Mouse (Mus musculus): ENCODE measurements at regions not wholly inside any gene's neighbourhood (a gene's known extent, or its start where the extent isn't known, plus 50 kb on each side); places are given as distances from the start of the nearest gene placed in this dataset.

GRCm38 (mm10) chr4:101333036-101333435 is 68.0 kb upstream of the Jak1 start:
- H3K4me1 ChIP-seq (replicated peaks; ENCODE audit: control insufficient read depth, insufficient read depth, low read length), result peaks cover 15% of the 10 kb centered on the region
- H3K9me3 ChIP-seq (ENCODE audit: control insufficient read depth, low read length), result no peaks in the 10 kb centered on the region
- H3K4me3 ChIP-seq (ENCODE audit: low read length), result no peak overlapping the region
- WGBS, result 42% methylated on average over 3 of the region's 3 CpGs
- no peaks in the 10 kb centered on the region for H3K27me3 ChIP-seq (ENCODE audit: control insufficient read depth, insufficient read depth, low read depth, low read length)
- no peak overlapping the region for H3K9ac ChIP-seq (ENCODE audit: low read length)
- ATAC-seq (ENCODE audit: low read depth), result peak; percentile 51; the same call in 1 of the 2 replicates
- H3K4me2 ChIP-seq (ENCODE audit: low read depth, low read length), result no peak overlapping the region
- no peak overlapping the region for H3K27ac ChIP-seq (ENCODE audit: low read length)
- no peaks in the 10 kb centered on the region for H3K36me3 ChIP-seq (ENCODE audit: control insufficient read depth, insufficient read depth, low read length)

DNA sequence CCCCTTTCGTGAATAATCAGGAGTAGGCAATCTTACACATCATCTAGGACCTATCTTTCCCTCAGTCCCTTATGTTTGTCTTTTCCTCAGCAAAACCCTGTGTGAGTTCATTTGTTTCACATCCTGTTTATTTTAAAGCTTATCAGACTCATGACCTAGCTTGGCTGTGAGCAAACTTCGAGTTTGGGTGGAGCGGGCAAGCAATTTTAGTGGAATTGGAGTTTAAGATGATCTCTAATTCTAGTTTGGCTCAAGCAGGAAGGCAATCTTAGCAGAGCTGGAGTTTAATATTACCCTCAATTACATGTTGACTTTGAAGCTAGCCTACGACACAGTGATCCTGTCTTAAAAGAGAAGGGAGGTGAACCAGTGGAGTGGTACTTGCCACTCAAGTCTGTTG is 66.1 kb upstream of the Jak1 start:
- Histone ChIP-seq H3K9ac (ENCODE audit: low read length) (no peak overlapping the region), H3K4me1 (replicated peaks; ENCODE audit: control insufficient read depth, insufficient read depth, low read length) (peaks cover 11% of the 10 kb centered on the region; the same call in 1 of the 2 replicates), H3K27me3 (ENCODE audit: control insufficient read depth, insufficient read depth, low read depth, low read length) (no peaks in the 10 kb centered on the region), H3K27ac (ENCODE audit: low read length) (no peak overlapping the region), H3K4me2 (ENCODE audit: low read depth, low read length) (no peak overlapping the region), H3K4me3 (ENCODE audit: low read length) (no peak overlapping the region), H3K36me3 (ENCODE audit: control insufficient read depth, insufficient read depth, low read length) (no peaks in the 10 kb centered on the region), H3K9me3 (ENCODE audit: control insufficient read depth, low read length) (no peaks in the 10 kb centered on the region)
- 0 out of 2 replicates have a peak, but pooled peaks have one; percentile 41 for ATAC-seq (ENCODE audit: low read depth)
- 33% methylated on average over 4 of the region's 4 CpGs for whole genome bisulfite sequencing

- no peak overlapping the region for H3K9ac ChIP-seq (ENCODE audit: low read length)
- H3K9me3 ChIP-seq (ENCODE audit: control insufficient read depth, low read length), result no peaks in the 10 kb centered on the region
- no peak overlapping the region for H3K4me3 ChIP-seq (ENCODE audit: low read length)
- no peak for ATAC-seq (ENCODE audit: low read depth)
- 77% methylated on average over 7 of the region's 7 CpGs for WGBS
- H3K36me3 ChIP-seq (ENCODE audit: control insufficient read depth, insufficient read depth, low read length), result no peaks in the 10 kb centered on the region
- no peak overlapping the region for H3K27ac ChIP-seq (ENCODE audit: low read length)
- no peak overlapping the region for H3K4me2 ChIP-seq (ENCODE audit: low read depth, low read length)
- H3K27me3 ChIP-seq (ENCODE audit: control insufficient read depth, insufficient read depth, low read depth, low read length), result no peaks in the 10 kb centered on the region
- peaks cover 11% of the 10 kb centered on the region; the same call in 1 of the 2 replicates for H3K4me1 ChIP-seq (replicated peaks; ENCODE audit: control insufficient read depth, insufficient read depth, low read length)
Observed at GRCm38 (mm10) chr4:101329060-101329459, 64.0 kb upstream of the Jak1 start.

GRCm38 (mm10) chr4:101326067-101326466 is 61.0 kb upstream of the Jak1 start:
- peaks cover 3% of the 10 kb centered on the region; the same call in 1 of the 2 replicates for H3K4me1 ChIP-seq (replicated peaks; ENCODE audit: control insufficient read depth, insufficient read depth, low read length)
- H3K9me3 ChIP-seq (ENCODE audit: control insufficient read depth, low read length), result no peaks in the 10 kb centered on the region
- no peaks in the 10 kb centered on the region for H3K27me3 ChIP-seq (ENCODE audit: control insufficient read depth, insufficient read depth, low read depth, low read length)
- no peak overlapping the region for H3K9ac ChIP-seq (ENCODE audit: low read length)
- no peak overlapping the region for H3K27ac ChIP-seq (ENCODE audit: low read length)
- no peak for ATAC-seq (ENCODE audit: low read depth)
- H3K36me3 ChIP-seq (ENCODE audit: control insufficient read depth, insufficient read depth, low read length), result no peaks in the 10 kb centered on the region
- no peak overlapping the region for H3K4me2 ChIP-seq (ENCODE audit: low read depth, low read length)
- no peak overlapping the region for H3K4me3 ChIP-seq (ENCODE audit: low read length)
- WGBS, result 79% methylated on average over 3 of the region's 3 CpGs

DNA sequence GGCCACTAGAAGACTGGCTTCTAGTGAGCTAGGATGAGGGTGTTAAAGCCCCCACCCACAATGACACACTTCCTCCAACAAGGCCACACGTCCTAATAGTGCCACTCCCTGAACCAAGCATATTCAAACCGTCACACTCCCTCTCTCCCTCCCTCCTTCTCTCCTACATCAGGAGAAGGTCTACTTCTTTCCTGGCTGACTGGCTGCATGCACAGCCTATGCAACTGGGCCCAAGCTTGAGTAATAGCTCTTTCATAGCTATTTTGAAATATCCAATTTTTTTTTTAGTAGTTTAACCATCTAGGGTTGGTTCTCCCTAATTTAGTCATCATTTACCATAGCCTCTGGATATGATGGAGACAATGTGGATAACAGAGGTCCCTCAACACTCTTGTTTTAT is 56.6 kb upstream of the Jak1 start:
- H3K4me2 ChIP-seq (ENCODE audit: low read depth, low read length), result no peak overlapping the region
- H3K4me1 ChIP-seq (replicated peaks; ENCODE audit: control insufficient read depth, insufficient read depth, low read length), result no peaks in the 10 kb centered on the region
- no peaks in the 10 kb centered on the region for H3K9me3 ChIP-seq (ENCODE audit: control insufficient read depth, low read length)
- 56% methylated on average over 2 of the region's 2 CpGs for WGBS
- no peaks in the 10 kb centered on the region for H3K27me3 ChIP-seq (ENCODE audit: control insufficient read depth, insufficient read depth, low read depth, low read length)
- no peak overlapping the region for H3K4me3 ChIP-seq (ENCODE audit: low read length)
- ATAC-seq (ENCODE audit: low read depth), result no peak
- H3K27ac ChIP-seq (ENCODE audit: low read length), result no peak overlapping the region
- no peak overlapping the region for H3K9ac ChIP-seq (ENCODE audit: low read length)
- no peaks in the 10 kb centered on the region for H3K36me3 ChIP-seq (ENCODE audit: control insufficient read depth, insufficient read depth, low read length)

DNA sequence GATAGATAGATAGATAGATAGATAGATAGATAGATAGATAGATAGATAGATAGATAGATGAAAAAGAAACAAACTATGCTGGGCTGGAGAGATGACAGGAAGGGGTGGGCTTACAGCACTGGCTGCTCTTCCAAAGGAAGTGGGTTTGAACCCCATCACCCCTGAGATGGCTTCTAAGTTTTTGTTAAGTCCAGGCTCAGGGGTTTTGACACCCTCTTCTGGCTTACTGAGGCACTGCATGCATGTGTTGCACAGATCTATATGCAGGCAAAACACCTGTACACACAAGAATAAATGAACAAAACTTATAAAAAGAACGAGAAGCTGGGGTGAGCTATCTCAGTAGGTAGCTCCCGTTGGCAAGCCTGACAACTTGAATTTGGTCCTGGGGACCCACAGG is 55.5 kb upstream of the Jak1 start:
- WGBS, result 83% methylated on average over 2 of the region's 2 CpGs
- H3K4me1 ChIP-seq (replicated peaks; ENCODE audit: control insufficient read depth, insufficient read depth, low read length), result no peaks in the 10 kb centered on the region
- no peak overlapping the region for H3K4me2 ChIP-seq (ENCODE audit: low read depth, low read length)
- no peak overlapping the region for H3K4me3 ChIP-seq (ENCODE audit: low read length)
- no peak overlapping the region for H3K27ac ChIP-seq (ENCODE audit: low read length)
- H3K9me3 ChIP-seq (ENCODE audit: control insufficient read depth, low read length), result no peaks in the 10 kb centered on the region
- H3K27me3 ChIP-seq (ENCODE audit: control insufficient read depth, insufficient read depth, low read depth, low read length), result no peaks in the 10 kb centered on the region
- no peak overlapping the region for H3K9ac ChIP-seq (ENCODE audit: low read length)
- no peaks in the 10 kb centered on the region for H3K36me3 ChIP-seq (ENCODE audit: control insufficient read depth, insufficient read depth, low read length)
- ATAC-seq (ENCODE audit: low read depth), result no peak

DNA sequence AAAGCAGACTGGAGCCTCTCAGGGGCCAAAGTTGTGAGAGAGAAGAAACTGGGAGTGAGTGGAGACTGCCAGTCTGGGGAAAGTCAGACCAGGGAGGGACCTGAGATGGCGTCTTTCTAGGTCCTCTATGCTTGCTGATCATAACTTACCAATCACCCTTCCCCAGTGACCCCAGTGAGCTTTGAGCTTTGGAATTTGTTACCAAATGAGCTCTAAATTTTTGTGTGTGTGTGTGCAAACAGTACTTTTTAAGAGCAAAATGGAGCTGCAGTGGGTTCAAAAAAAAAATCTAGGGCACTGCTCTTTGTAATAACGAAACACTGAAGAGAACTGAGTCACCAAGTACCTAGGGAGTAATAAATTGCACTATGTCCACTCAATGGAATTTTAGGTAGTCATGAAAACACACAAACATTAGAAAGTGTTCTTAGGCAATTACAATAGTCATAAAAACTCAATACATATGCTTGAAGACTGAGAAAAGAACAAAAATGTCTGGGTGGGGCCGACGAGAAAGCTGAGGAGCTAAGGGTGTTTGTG is 54.7 kb upstream of the Jak1 start:
- Histone ChIP-seq H3K4me3 (ENCODE audit: low read length) (no peak overlapping the region), H3K4me2 (ENCODE audit: low read depth, low read length) (no peak overlapping the region), H3K4me1 (replicated peaks; ENCODE audit: control insufficient read depth, insufficient read depth, low read length) (no peaks in the 10 kb centered on the region), H3K9ac (ENCODE audit: low read length) (no peak overlapping the region), H3K36me3 (ENCODE audit: control insufficient read depth, insufficient read depth, low read length) (no peaks in the 10 kb centered on the region), H3K9me3 (ENCODE audit: control insufficient read depth, low read length) (no peaks in the 10 kb centered on the region), H3K27ac (ENCODE audit: low read length) (no peak overlapping the region), H3K27me3 (ENCODE audit: control insufficient read depth, insufficient read depth, low read depth, low read length) (no peaks in the 10 kb centered on the region)
- 79% methylated on average over 4 of the region's 4 CpGs for WGBS
- no peak for ATAC-seq (ENCODE audit: low read depth)

DNA sequence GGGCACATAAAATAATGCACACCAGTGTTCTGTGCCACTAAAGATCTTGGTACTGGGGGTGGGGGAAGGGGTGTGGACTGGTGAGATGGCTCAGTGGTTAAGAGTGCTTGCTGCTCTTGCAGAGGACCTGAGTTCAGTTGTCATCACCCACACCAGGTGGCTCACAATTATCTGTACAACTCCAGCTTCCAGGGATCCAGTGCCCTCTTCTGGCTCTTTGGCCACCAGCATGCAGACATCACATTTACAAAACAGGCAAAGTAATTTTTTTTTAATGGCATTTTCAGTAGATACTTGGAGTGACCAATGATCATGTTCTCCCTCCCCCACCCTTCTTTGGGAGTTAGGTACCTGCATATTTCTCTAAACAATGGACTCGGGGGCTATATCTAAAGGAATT is 53.8 kb upstream of the Jak1 start:
- no peak overlapping the region for H3K9ac ChIP-seq (ENCODE audit: low read length)
- no peak overlapping the region for H3K4me2 ChIP-seq (ENCODE audit: low read depth, low read length)
- no peaks in the 10 kb centered on the region for H3K4me1 ChIP-seq (replicated peaks; ENCODE audit: control insufficient read depth, insufficient read depth, low read length)
- 71% methylated on average over 1 of the region's 1 CpGs for WGBS
- no peak overlapping the region for H3K27ac ChIP-seq (ENCODE audit: low read length)
- no peaks in the 10 kb centered on the region for H3K27me3 ChIP-seq (ENCODE audit: control insufficient read depth, insufficient read depth, low read depth, low read length)
- ATAC-seq (ENCODE audit: low read depth), result no peak
- no peaks in the 10 kb centered on the region for H3K9me3 ChIP-seq (ENCODE audit: control insufficient read depth, low read length)
- no peak overlapping the region for H3K4me3 ChIP-seq (ENCODE audit: low read length)
- H3K36me3 ChIP-seq (ENCODE audit: control insufficient read depth, insufficient read depth, low read length), result no peaks in the 10 kb centered on the region

GRCm38 (mm10) chr4:101316061-101316460 is 51.0 kb upstream of the Jak1 start:
- WGBS, result 53% methylated on average over 6 of the region's 6 CpGs
- H3K4me1 ChIP-seq (replicated peaks; ENCODE audit: control insufficient read depth, insufficient read depth, low read length), result no peaks in the 10 kb centered on the region
- H3K27me3 ChIP-seq (ENCODE audit: control insufficient read depth, insufficient read depth, low read depth, low read length), result no peaks in the 10 kb centered on the region
- ATAC-seq (ENCODE audit: low read depth), result no peak
- H3K27ac ChIP-seq (ENCODE audit: low read length), result no peak overlapping the region
- no peaks in the 10 kb centered on the region for H3K9me3 ChIP-seq (ENCODE audit: control insufficient read depth, low read length)
- no peak overlapping the region for H3K9ac ChIP-seq (ENCODE audit: low read length)
- H3K36me3 ChIP-seq (ENCODE audit: control insufficient read depth, insufficient read depth, low read length), result no peaks in the 10 kb centered on the region
- no peak overlapping the region for H3K4me2 ChIP-seq (ENCODE audit: low read depth, low read length)
- no peak overlapping the region for H3K4me3 ChIP-seq (ENCODE audit: low read length)

All from lung, embryonic 16.5 days (tissue).